Mouse (Mus musculus) CH12.LX (cell line): Measurements from ENCODE around the gene Gm1043.

ENCODE experiments used
- CTCF ChIP-seq, 2 experiments: IDR thresholded peaks in 1 of 2; conservative IDR thresholded peaks in 1 of 2; 2 replicates each; pipeline ENCODE4 v1.5.1; 2011 to 2012; ENCODE audit warnings: low read depth in 2 of 2, low read length in 2 of 2, improper control_type of control experiment in 1 of 2, inconsistent platforms in 1 of 2, mild to moderate bottlenecking in 1 of 2, moderate library complexity in 1 of 2
- MAZ ChIP-seq: IDR thresholded peaks from 2 replicates; pipeline ENCODE4 v1.6.1; 2012; ENCODE audit warnings: low read depth, mild to moderate bottlenecking, inconsistent platforms, low read length, improper control_type of control experiment, moderate library complexity
- MYC ChIP-seq: IDR thresholded peaks from 2 replicates; pipeline ENCODE4 v1.6.1; 2011; ENCODE audit warnings: low read depth, mild to moderate bottlenecking, improper control_type of control experiment, low read length
- POLR2A ChIP-seq: IDR thresholded peaks from 2 replicates; pipeline ENCODE4 v1.6.1; 2011; ENCODE audit warnings: low read depth, mild to moderate bottlenecking, improper control_type of control experiment, low read length
- POLR2AphosphoS2 ChIP-seq: IDR thresholded peaks from 2 replicates; pipeline ENCODE4 v1.6.1; 2011; ENCODE audit warnings: low read depth, low read length, improper control_type of control experiment
- ZNF384 ChIP-seq: IDR thresholded peaks from 2 replicates; pipeline ENCODE4 v1.6.1; 2012; ENCODE audit warnings: low read depth, low read length, improper control_type of control experiment, inconsistent platforms

- no peak for TF ChIP-seq MAZ
- no peak for TF ChIP-seq CTCF (conservative IDR thresholded peaks at IDR 0.05 in 1 of 2, IDR thresholded peaks at IDR 0.05 in 1 of 2; ENCODE audit: low read depth in 2 of 2, low read length in 2 of 2)
- no peak for TF ChIP-seq MYC
- no peak for TF ChIP-seq ZNF384
- no peak for TF ChIP-seq POLR2AphosphoS2
- TF ChIP-seq POLR2A = no peak
Measured at GRCm38 (mm10) chr5:37248870-37249269, 163.7 kb downstream of the Gm1043 start.
